Mouse (Mus musculus) hindbrain, embryonic 12.5 days (tissue): ENCODE measurements around the gene Dgkh. TPM values are rescaled to one million over a fixed set of nuclear protein-coding genes. Genes with fewer than 3 reads are reported as not detected.
"Not testable (repeated sequence)": the region's sequence is repeated elsewhere in the genome, so short reads cannot be mapped to it uniquely, and the experiment has no call there.

ENCODE experiments used
- ATAC-seq: fragments of 200-750 bp; cut with Nextera tagmentation; 2 replicates; pipeline ENCODE4 v1.8.0; 2017; ENCODE audit warnings: moderate TSS enrichment; ENCODE audit not compliant: low FRiP score
- H3K27ac ChIP-seq: fragments of 300-500 bp; sonication (generic); 2 replicates; pipeline ENCODE4 v1.5.1; 2016; ENCODE audit warnings: mild to moderate bottlenecking
- H3K27me3 ChIP-seq: fragments of 300-500 bp; sonication (generic); 2 replicates; pipeline ENCODE4 v1.6.1; 2016; ENCODE audit warnings: mild to moderate bottlenecking
- H3K36me3 ChIP-seq: fragments of 300-500 bp; sonication (generic); 2 replicates; pipeline ENCODE4 v1.6.1; 2016; ENCODE audit warnings: mild to moderate bottlenecking
- H3K4me1 ChIP-seq: fragments of 300-500 bp; sonication (generic); 2 replicates; pipeline ENCODE4 v1.6.1; 2016
- H3K4me2 ChIP-seq: fragments of 300-500 bp; sonication (generic); replicated peaks from 2 replicates; pipeline ENCODE4 v1.6.1; 2016; ENCODE audit warnings: mild to moderate bottlenecking
- H3K4me3 ChIP-seq: fragments of 300-500 bp; sonication (generic); 2 replicates; pipeline ENCODE4 v1.5.1; 2016; ENCODE audit warnings: mild to moderate bottlenecking
- H3K9ac ChIP-seq: fragments of 300-500 bp; sonication (generic); 2 replicates; pipeline ENCODE4 v1.6.1; 2016; ENCODE audit warnings: mild to moderate bottlenecking, moderate library complexity
- H3K9me3 ChIP-seq: fragments of 300-500 bp; sonication (generic); replicated peaks from 2 replicates; pipeline ENCODE4 v1.6.1; 2016; ENCODE audit warnings: mild to moderate bottlenecking
- WGBS: fragments of 180-500 bp; shearing (Covaris S2); methylation state at CpG from one replicate; pipeline ENCODE4 v1.1.7; 2016; 5-methylcytosine and 5-hydroxymethylcytosine counted together
- polyA plus RNA-seq: library from polyadenylated mRNA; unstranded; fragments of >200 nt; fragmentation: Nextera tagmentation; extraction: Ambion mirVana; gene quantifications from 2 replicates; pipeline ENCODE4 v1.2.1, GENCODE M21; 2016

Gene Dgkh
- polyA plus RNA-seq, 1 experiment from 2014 or later = 2.8 TPM

GRCm38 (mm10) chr14:78734605-78735004 lies 2.0 kb upstream of the Dgkh start:
- H3K4me3 ChIP-seq = no peak overlapping the region
- no peak for ATAC-seq
- H3K36me3 ChIP-seq = no peaks in the 10 kb centered on the region
- WGBS = 61% methylated on average over 5 of the region's 5 CpGs
- H3K27me3 ChIP-seq = peaks cover 12% of the 10 kb centered on the region
- no peak overlapping the region for H3K27ac ChIP-seq
- peaks cover 8% of the 10 kb centered on the region; the same call in 1 of the 2 replicates for H3K4me1 ChIP-seq
- H3K9ac ChIP-seq = no peak overlapping the region
- no peak overlapping the region for H3K4me2 ChIP-seq
- H3K9me3 ChIP-seq = no peaks in the 10 kb centered on the region

- ATAC-seq, H3K27ac ChIP-seq, H3K9me3 ChIP-seq, H3K4me3 ChIP-seq, H3K4me1 ChIP-seq, H3K9ac ChIP-seq, H3K36me3 ChIP-seq: not testable (repeated sequence)
- 37% methylated on average over 5 of the region's 5 CpGs for WGBS
- Histone ChIP-seq H3K4me2 (peak overlapping the region; percentile 94; the same call in 1 of the 2 replicates), H3K27me3 (peaks cover 12% of the 10 kb centered on the region)
Measured at GRCm38 (mm10) chr14:78734203-78734602, 1.6 kb upstream of the Dgkh start.

GRCm38 (mm10) chr14:78733366-78734076 lies 945 bp upstream of the Dgkh start:
- WGBS = 17% methylated on average over 12 of the region's 12 CpGs
- H3K27ac ChIP-seq = peak overlapping the region; percentile 89

GRCm38 (mm10) chr14:78731852-78732616 lies 542 bp downstream of the Dgkh start:
- peak overlapping the region; percentile 89 for H3K27ac ChIP-seq
- peak overlapping the region; percentile 88 for H3K9ac ChIP-seq
- peak overlapping the region; percentile 94 for H3K4me2 ChIP-seq
- H3K4me3 ChIP-seq = peak overlapping the region; percentile 86
- H3K36me3 ChIP-seq = no peaks in the 10 kb centered on the region
- peak; percentile 61 for ATAC-seq
- no peaks in the 10 kb centered on the region for H3K9me3 ChIP-seq
- under 1% methylated on average over 52 of the region's 90 CpGs for WGBS
- peaks cover 8% of the 10 kb centered on the region; the same call in 1 of the 2 replicates for H3K4me1 ChIP-seq
- peaks cover 16% of the 10 kb centered on the region for H3K27me3 ChIP-seq

More at GRCm38 (mm10) chr14:78733366-78734076, 945 bp upstream of the Dgkh start:
- Histone ChIP-seq H3K27me3 (peaks cover 12% of the 10 kb centered on the region), H3K4me2 (peak overlapping the region; percentile 94), H3K36me3 (no peaks in the 10 kb centered on the region), H3K9me3 (no peaks in the 10 kb centered on the region), H3K4me3 (peak overlapping the region; percentile 86), H3K9ac (peak overlapping the region; percentile 88), H3K4me1 (peaks cover 8% of the 10 kb centered on the region; the same call in 1 of the 2 replicates)
- no peak for ATAC-seq

GRCm38 (mm10) chr14:78731240-78731639 lies 1.3 kb downstream of the Dgkh start:
- Histone ChIP-seq H3K27me3 (peaks cover 20% of the 10 kb centered on the region), H3K27ac (no peak overlapping the region), H3K4me3 (peak overlapping the region; percentile 86), H3K36me3 (no peaks in the 10 kb centered on the region), H3K4me1 (peaks cover 8% of the 10 kb centered on the region; the same call in 1 of the 2 replicates), H3K4me2 (peak overlapping the region; percentile 94), H3K9me3 (no peaks in the 10 kb centered on the region), H3K9ac (no peak overlapping the region)
- ATAC-seq = no peak
- 4% methylated on average over 12 of the region's 12 CpGs for WGBS

- 17% methylated on average over 13 of the region's 13 CpGs for WGBS
- ATAC-seq = no peak
Measured at GRCm38 (mm10) chr14:78725976-78726375, 6.6 kb downstream of the Dgkh start.

GRCm38 (mm10) chr14:78725307-78725956 lies 7.1 kb downstream of the Dgkh start:
- 2% methylated on average over 26 of the region's 26 CpGs for WGBS

More at GRCm38 (mm10) chr14:78725976-78726375, 6.6 kb downstream of the Dgkh start:
- Histone ChIP-seq H3K4me3 (peak overlapping the region; percentile 63), H3K36me3 (no peaks in the 10 kb centered on the region), H3K4me1 (peaks cover 16% of the 10 kb centered on the region), H3K27ac (no peak overlapping the region), H3K9me3 (no peaks in the 10 kb centered on the region), H3K9ac (no peak overlapping the region), H3K4me2 (peak overlapping the region; percentile 97), H3K27me3 (peaks cover 25% of the 10 kb centered on the region; the same call in 1 of the 2 replicates)

GRCm38 (mm10) chr14:78724414-78725306 lies 7.9 kb downstream of the Dgkh start:
- Histone ChIP-seq H3K4me2 (peak overlapping the region; percentile 97), H3K27me3 (peaks cover 19% of the 10 kb centered on the region; the same call in 1 of the 2 replicates), H3K9ac (peak overlapping the region; percentile 70), H3K4me1 (peaks cover 16% of the 10 kb centered on the region), H3K36me3 (no peaks in the 10 kb centered on the region), H3K9me3 (no peaks in the 10 kb centered on the region), H3K27ac (0 out of 2 replicates have a peak overlapping the region, but pooled peaks have one; percentile 0), H3K4me3 (peak overlapping the region; percentile 63)
- 1% methylated on average over 52 of the region's 52 CpGs for WGBS
- peak; percentile 84 for ATAC-seq

More at GRCm38 (mm10) chr14:78725307-78725956, 7.1 kb downstream of the Dgkh start:
- Histone ChIP-seq H3K9ac (peak overlapping the region; percentile 70), H3K4me1 (peaks cover 16% of the 10 kb centered on the region), H3K9me3 (no peaks in the 10 kb centered on the region), H3K36me3 (no peaks in the 10 kb centered on the region), H3K4me3 (peak overlapping the region; percentile 63), H3K27me3 (peaks cover 25% of the 10 kb centered on the region; the same call in 1 of the 2 replicates), H3K27ac (no peak overlapping the region), H3K4me2 (peak overlapping the region; percentile 97)
- peak; percentile 50 for ATAC-seq

- not testable (repeated sequence) for H3K27ac ChIP-seq, H3K4me3 ChIP-seq, H3K36me3 ChIP-seq, ATAC-seq, H3K4me2 ChIP-seq, H3K9me3 ChIP-seq, H3K9ac ChIP-seq
- WGBS = 88% methylated on average over 4 of the region's 4 CpGs
- H3K4me1 ChIP-seq = peaks cover 16% of the 10 kb centered on the region
- peaks cover 19% of the 10 kb centered on the region; the same call in 1 of the 2 replicates for H3K27me3 ChIP-seq
Measured at GRCm38 (mm10) chr14:78723655-78724054, 8.9 kb downstream of the Dgkh start.

GRCm38 (mm10) chr14:78722031-78722430 lies 10.5 kb downstream of the Dgkh start:
- Histone ChIP-seq H3K4me3 (no peak overlapping the region), H3K36me3 (no peaks in the 10 kb centered on the region), H3K4me1 (peaks cover 16% of the 10 kb centered on the region), H3K27me3 (peaks cover 16% of the 10 kb centered on the region; the same call in 1 of the 2 replicates), H3K4me2 (no peak overlapping the region), H3K9ac (no peak overlapping the region), H3K27ac (no peak overlapping the region), H3K9me3 (no peaks in the 10 kb centered on the region)
- WGBS = 74% methylated on average over 5 of the region's 5 CpGs
- ATAC-seq = no peak

GRCm38 (mm10) chr14:78716035-78716434 lies 16.5 kb downstream of the Dgkh start:
- 95% methylated on average over 7 of the region's 7 CpGs for WGBS
- peaks cover 3% of the 10 kb centered on the region; the same call in 1 of the 2 replicates for H3K4me1 ChIP-seq

More at GRCm38 (mm10) chr14:78716035-78716434, 16.5 kb downstream of the Dgkh start:
- no peak for ATAC-seq
- H3K27me3 ChIP-seq = no peaks in the 10 kb centered on the region
- no peak overlapping the region for H3K4me2 ChIP-seq
- no peak overlapping the region for H3K4me3 ChIP-seq
- no peak overlapping the region for H3K9ac ChIP-seq
- no peaks in the 10 kb centered on the region for H3K36me3 ChIP-seq
- no peaks in the 10 kb centered on the region for H3K9me3 ChIP-seq
- no peak overlapping the region for H3K27ac ChIP-seq
